Mouse (Mus musculus) lung, adult 2 months (tissue): ENCODE results near the gene Slc25a22. TPM values are rescaled to one million over a fixed set of nuclear protein-coding genes. Genes with fewer than 3 reads are reported as not detected.
A peak's percentile ranks its signal among the peaks of the same experiment; 100 is the strongest.

Experiments used
- DNase-seq: peaks from one replicate; pipeline ENCODE4 v3.0.0; 2022
- H3K4me1 ChIP-seq: fragments of 200-500 bp; 2 replicates; pipeline ENCODE4 v1.6.1; 2011; ENCODE audit warnings: low read length; ENCODE audit not compliant: control insufficient read depth, insufficient read depth
- H3K4me3 ChIP-seq: fragments of 200-500 bp; replicated peaks from 2 replicates; pipeline ENCODE3; 2011; ENCODE audit warnings: low read depth, mild to moderate bottlenecking, control low read depth, low read length; ENCODE audit errors: extremely low read depth
- CTCF ChIP-seq: fragments of 200-500 bp; IDR thresholded peaks from 2 replicates; pipeline ENCODE4 v1.5.1; 2011; ENCODE audit warnings: mild to moderate bottlenecking, low read length, control low read depth; ENCODE audit not compliant: insufficient read depth
- POLR2A ChIP-seq: fragments of 200-500 bp; IDR thresholded peaks from 2 replicates; pipeline ENCODE4 v1.6.1; 2011; ENCODE audit warnings: low read depth, mild to moderate bottlenecking, control low read depth, low read length, borderline replicate concordance; ENCODE audit errors: extremely low read depth
- whole genome bisulfite sequencing: fragments of 180-500 bp; shearing (Covaris S2); methylation state at CpG from one replicate; pipeline ENCODE4 v1.1.7; 2018; 5-methylcytosine and 5-hydroxymethylcytosine counted together
- polyA plus RNA-seq: library from polyadenylated mRNA; depleted of rRNA; stranded (reverse); fragments of >200 nt; gene quantifications from 2 replicates; pipeline ENCODE4 v1.2.3, GENCODE M21; 2012

The Slc25a22 gene
- polyA plus RNA-seq, 1 experiment, result 48.6 TPM

DNA sequence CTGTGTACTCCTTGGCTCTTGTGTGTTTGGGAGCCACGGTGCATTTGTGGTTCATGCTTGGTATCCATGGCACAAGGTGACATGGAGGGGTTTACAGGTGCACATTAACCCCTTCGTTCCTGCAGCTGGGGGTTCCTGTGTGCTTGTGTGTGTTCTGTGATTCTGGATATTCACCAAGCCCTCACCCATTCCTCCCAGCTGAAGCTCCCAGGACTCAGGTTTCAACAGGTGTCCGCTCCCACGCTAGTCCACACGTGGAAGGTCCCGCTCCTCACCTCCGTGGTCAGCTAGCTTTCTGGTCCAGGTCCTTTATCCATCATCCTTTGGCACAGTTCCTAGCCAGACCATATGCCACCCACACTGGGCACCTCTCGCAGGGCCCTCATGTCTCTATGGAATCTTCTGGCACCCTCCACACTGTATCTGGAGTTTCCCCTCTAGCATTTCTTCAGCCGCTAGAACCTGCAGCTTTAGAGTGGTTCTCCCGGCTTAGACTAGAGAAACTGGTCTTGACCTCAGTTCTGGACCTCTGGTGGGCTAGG, 29.0 kb upstream of the Slc25a22 start:
- peaks cover 35% of the 10 kb centered on the region for H3K4me1 ChIP-seq
- 50% methylated on average over 10 of the region's 10 CpGs for WGBS
- TF ChIP-seq CTCF, result no peak
- TF ChIP-seq POLR2A, result no peak
- H3K4me3 ChIP-seq, result peak overlapping the region; percentile 37
- no peak for DNase-seq

DNA sequence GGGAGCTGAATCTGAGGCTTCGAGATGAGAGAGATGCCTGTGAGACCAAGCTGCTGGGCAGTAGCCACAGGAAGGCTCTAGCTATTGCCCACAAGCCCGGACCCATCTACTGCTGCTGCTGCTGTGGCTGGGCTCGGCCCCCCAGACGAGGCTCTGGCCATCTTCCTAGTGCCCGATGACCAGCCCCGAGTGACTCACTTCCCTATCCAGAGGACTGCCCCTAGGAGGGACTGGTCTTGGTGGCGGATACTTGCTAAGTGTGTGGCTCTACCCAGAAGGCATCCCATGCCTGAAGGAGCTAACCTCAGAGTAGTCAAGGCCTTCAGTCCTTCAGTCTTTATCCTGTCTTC, 28.3 kb upstream of the Slc25a22 start:
- peak; percentile 40 for DNase-seq
- Histone ChIP-seq H3K4me3 (no peak overlapping the region), H3K4me1 (peaks cover 35% of the 10 kb centered on the region)
- TF ChIP-seq POLR2A (no peak), CTCF (no peak)
- WGBS, result 51% methylated on average over 7 of the region's 7 CpGs

DNA sequence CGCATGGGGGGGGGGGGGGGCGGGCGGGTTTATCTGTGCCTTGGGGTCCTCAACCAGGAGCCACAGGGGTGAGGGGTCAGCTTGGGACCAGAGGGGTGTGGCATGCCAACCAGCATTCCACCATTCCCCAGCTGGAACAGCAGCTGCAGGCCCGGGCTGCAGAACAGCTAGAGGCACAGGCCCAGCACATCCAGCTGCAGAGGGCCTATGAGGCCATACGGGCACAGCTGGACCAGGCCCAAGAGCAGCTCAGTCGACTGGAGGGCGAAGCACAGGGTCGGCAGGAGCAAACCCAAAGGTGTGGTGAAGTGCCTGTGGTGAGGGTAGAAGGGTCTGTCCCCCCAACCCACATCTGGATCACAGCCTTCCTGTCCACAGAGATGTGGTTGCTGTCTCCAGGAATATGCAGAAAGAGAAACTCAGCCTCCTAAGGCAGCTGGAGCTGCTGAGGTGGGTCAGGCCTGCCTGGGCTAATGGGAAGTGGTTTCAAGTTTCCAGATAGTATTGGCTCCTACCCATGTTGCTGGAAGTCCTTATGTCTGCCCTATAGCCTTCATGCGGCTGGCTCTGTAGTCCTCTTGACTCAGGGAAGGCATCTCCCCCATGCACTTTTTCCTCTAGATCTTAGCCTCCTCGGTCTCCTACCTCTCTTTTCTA, 27.8 kb upstream of the Slc25a22 start:
- no peak overlapping the region for H3K4me3 ChIP-seq
- WGBS, result 39% methylated on average over 8 of the region's 10 CpGs
- DNase-seq, result no peak
- H3K4me1 ChIP-seq, result peaks cover 36% of the 10 kb centered on the region
- TF ChIP-seq CTCF, result no peak

DNA sequence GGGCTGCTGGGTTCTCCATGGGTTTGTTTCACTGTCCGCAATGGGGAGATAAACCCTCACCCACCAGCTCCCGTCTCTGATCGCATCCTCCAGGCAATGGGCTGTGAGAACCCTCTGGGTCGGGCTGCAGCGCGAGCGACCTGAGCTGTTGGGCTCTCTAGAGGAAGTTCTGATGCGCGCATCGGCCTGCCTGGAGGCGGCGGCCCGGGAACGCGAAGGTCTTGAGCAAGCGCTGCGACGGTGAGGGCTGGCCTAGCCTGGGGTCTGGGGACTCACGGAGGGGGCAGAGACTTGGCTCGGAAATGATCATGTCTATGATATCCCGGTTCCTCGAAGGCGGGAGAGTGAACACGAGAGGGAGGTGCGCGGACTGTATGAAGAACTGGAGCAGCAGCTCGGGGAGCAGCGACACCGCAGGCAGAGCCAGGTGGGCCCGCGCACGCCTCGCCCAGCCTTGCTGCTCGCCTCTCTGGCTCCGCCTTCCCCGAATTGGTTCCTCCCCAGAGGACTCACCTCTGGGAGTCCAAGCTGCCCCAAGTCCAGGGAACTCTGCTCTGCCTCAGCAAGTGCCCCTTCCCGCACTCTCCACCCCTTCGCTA, 27.0 kb upstream of the Slc25a22 start:
- 26% methylated on average over 38 of the region's 38 CpGs for WGBS
- peak overlapping the region; percentile 72 for H3K4me3 ChIP-seq
- DNase-seq, result peak; percentile 59
- peaks cover 43% of the 10 kb centered on the region for H3K4me1 ChIP-seq
- TF ChIP-seq CTCF (no peak), POLR2A (no peak)

DNA sequence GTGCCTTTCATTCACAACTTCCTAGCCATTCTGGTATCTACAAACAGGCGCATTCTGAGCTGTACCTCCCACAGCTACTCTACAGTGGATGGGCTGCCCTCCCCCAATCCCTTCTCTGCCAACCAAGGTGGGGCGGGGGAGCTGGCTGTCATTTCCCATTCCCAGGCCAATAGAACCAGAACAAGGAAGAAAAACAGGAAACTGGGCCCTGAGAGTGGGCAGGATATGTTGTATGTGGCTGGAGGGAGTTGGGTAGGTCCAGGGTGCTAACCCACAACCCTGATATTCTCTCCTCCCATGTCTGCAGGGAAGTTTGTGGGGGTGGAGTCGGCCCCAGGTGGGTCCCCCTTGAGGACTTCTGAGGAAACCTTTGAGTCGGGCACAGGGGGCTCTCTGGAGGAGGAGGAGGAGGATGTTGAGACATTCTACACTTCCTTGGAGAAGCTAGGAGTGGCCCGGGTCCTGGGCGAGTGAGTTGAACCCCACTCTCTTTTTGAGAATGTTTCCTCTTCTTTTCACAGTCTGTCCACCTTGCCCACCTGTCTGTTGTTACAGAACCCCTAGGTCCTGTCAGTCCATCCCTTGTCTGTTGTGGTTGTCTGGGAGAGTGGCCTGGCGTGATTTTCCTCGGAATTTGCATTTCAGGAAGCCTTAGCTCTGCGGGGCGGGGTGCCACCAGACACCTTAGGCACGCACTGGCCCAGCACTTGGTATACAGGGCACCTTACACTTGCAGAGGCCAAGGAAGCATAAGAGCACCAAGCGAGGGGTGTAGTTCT, 26.3 kb upstream of the Slc25a22 start:
- no peak for TF ChIP-seq CTCF
- TF ChIP-seq POLR2A, result peak; percentile 89; the same call in 1 of the 2 replicates
- Histone ChIP-seq H3K4me3 (peak overlapping the region; percentile 72), H3K4me1 (peaks cover 41% of the 10 kb centered on the region)
- WGBS, result 29% methylated on average over 12 of the region's 12 CpGs
- peak; percentile 77 for DNase-seq

DNA sequence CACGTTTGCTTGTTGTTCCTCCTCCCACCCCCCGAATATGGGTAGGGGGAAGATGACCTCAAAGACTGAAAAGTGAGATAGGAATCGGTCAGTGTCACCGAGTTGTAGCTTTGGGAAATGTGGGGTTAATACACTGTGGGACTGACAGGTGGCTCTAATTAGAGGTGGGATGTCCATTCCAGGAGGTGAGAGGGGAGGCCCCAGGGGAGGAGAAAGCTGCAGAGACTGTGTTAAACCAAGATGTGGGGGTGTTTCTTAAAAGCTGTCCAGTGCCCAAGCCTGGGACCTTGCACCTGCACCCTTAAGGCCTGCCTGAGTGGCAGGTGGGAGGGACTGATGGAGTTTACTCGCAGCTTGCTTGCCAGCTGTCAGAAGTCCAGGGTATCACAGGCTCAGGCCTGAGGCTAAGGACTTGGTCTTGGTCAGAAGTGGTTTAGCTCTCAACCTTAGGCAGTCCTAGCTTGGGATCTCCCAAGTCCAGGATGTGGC, 24.7 kb upstream of the Slc25a22 start:
- peak; percentile 79 for DNase-seq
- peaks cover 36% of the 10 kb centered on the region for H3K4me1 ChIP-seq
- H3K4me3 ChIP-seq, result peak overlapping the region; percentile 85
- TF ChIP-seq POLR2A (no peak; the same call in 1 of the 2 replicates), CTCF (no peak)
- WGBS, result 11% methylated on average over 5 of the region's 5 CpGs

DNA sequence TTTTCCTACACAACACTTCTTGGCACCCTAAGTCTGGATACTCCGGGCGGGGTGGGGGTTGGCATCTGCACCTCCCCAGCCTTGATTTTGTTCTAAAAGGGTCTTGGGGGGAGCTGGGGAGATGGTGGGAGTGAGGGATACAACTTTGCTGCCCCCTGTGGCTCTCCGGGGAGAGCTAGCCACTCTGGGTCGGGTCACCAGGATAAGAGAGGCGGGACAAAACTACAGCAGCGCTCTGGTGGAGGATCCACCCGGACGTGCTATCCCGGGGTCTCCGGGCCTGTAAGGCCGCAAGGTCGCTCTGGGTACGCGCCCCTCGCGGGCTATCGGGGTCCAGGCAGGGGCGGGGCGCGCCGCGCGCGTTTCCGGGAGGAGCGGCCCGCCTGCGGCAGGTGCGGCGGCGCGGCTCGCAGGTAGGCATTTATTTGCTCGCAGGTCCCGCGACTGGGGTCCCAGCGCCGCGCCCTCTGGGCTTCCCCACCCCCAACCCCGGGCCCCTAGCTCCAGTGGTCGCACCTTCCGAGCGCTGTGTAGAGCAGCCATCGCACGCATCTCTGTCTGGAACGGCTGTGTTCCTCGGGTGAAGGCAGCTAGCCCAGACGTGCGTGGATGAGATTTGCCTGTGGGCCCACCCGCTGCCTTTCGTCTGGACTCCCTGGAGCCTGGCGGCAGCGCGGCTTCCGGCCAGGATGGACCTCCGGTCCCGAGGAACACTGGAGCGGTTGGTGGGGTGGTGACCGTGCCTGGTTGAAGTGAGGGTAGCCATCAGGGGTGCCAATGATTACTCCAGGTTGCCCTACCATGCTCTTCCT, 24.0 kb upstream of the Slc25a22 start:
- Histone ChIP-seq H3K4me1 (peaks cover 35% of the 10 kb centered on the region), H3K4me3 (peak overlapping the region; percentile 85)
- TF ChIP-seq POLR2A, result peak; percentile 60; the same call in 1 of the 2 replicates
- TF ChIP-seq CTCF, result no peak
- peak; percentile 62 for DNase-seq
- WGBS, result 2% methylated on average over 58 of the region's 59 CpGs

DNA sequence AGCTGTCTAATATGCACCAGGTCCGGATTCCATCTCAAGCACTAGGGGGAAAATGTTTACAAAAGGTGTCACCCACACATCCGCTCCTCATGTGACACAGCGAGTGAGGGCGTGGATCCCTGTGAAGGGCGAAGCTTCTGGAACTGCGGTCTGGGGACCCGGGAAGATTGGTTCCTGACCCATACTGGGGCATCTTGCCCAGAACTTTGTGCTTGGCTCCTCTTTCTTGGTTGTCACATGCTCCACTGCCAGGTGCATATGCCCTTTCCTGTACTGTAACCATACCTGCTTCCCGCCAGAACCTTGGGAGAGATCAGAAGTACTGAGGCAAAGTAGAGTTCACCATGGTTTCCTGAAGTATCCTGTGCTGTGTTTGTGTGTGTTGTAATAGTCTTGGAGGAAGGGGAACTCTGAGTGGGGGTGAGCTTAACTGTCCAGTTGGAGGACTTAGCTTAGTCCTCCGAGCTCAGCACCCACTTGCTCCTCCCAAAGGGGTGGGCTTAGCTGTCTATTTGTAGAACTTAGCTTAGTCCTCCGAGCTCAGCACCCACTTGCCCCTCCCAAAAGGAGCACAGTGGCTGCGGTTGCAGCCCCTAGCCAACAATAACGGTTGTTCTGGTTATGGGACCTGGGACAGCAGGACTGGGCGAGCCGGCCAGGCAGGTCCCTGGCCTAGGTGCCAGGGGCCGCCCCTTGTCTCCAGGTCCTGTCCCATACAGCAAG, 22.9 kb upstream of the Slc25a22 start, which contains the start of gene Cracr2b:
Gene Cracr2b (plus strand): TSS at position 704 of the 723 bp plus-strand sequence.
- TF ChIP-seq POLR2A (peak; percentile 76; the same call in 1 of the 2 replicates), CTCF (no peak)
- WGBS, result 33% methylated on average over 15 of the region's 15 CpGs
- DNase-seq, result peak; percentile 71
- Histone ChIP-seq H3K4me3 (peak within 1 kb of the TSS; percentile 85), H3K4me1 (peaks cover 34% of the 10 kb centered on the region)
